ENCODE assay signal across 18 mouse cellular contexts in genomic region chr12:110762321-110762720, GRCm38 (mm10).
"Had no signal": no experiment of that assay in that cellular context is flagged by ENCODE, and none has a peak within 500 bp of the region (broad histone marks: within the 10 kb centered on the region; RNA-seq: fewer than 3 reads in every experiment).

No protein-coding gene starts in this region.

- ATAC-seq: midbrain, embryonic 13.5 days had no signal

- H3K4me3 ChIP-seq: left cerebral cortex, adult 2 months; liver, embryonic 13.5 days; midbrain, embryonic 13.5 days; neural tube, embryonic 12.5 days; neural tube, embryonic 15.5 days had no signal

- H3K27ac ChIP-seq: left cerebral cortex, adult 2 months; liver, embryonic 13.5 days; neural tube, embryonic 12.5 days; neural tube, embryonic 15.5 days; stomach, postnatal 0 days had no signal

- H3K36me3 ChIP-seq: liver, embryonic 13.5 days; midbrain, embryonic 13.5 days; neural tube, embryonic 12.5 days; neural tube, embryonic 15.5 days had no signal

- H3K4me2 ChIP-seq: liver, embryonic 13.5 days; midbrain, embryonic 13.5 days; neural tube, embryonic 12.5 days; neural tube, embryonic 15.5 days had no signal

- H3K4me1 ChIP-seq: neural tube, embryonic 12.5 days had no signal

- H3K9me3 ChIP-seq: liver, embryonic 13.5 days; midbrain, embryonic 13.5 days; neural tube, embryonic 12.5 days; neural tube, embryonic 15.5 days had no signal

- H3K9ac ChIP-seq: liver, embryonic 13.5 days; midbrain, embryonic 13.5 days; neural tube, embryonic 12.5 days; neural tube, embryonic 15.5 days had no signal

- DNase-seq: kidney, postnatal 10 days; kidney, postnatal 36 days; layer of hippocampus, postnatal 36 days; liver, embryonic 13.5 days; lung, adult 2 months; lung, postnatal 14 days; lung, postnatal 4 days; right cerebral cortex, adult 18-20 months; right cerebral cortex, postnatal 14 days; right cerebral cortex, postnatal 4 days; thymus, adult 2 months; thymus, postnatal 14 days; thymus, postnatal 4 days had no signal

- H3K27me3 ChIP-seq: liver, embryonic 13.5 days; midbrain, embryonic 13.5 days; neural tube, embryonic 12.5 days; neural tube, embryonic 15.5 days had no signal
